Mouse (Mus musculus) MN1 (cell line): ENCODE results near the gene Eda.

ENCODE experiments used
- DNase-seq: peaks from one replicate; pipeline ENCODE4 v3.0.0-alpha.2; 2016; ENCODE audit warnings: low spot score

Gene Eda

GRCm38 (mm10) chrX:99975250-99975984 lies at the start of gene Eda:
Gene Eda, plus strand, starts transcription at chrX:99975606.
- DNase-seq, result peak; percentile 81

- DNase-seq, result no peak
Observed at GRCm38 (mm10) chrX:99961002-99961401, 14.4 kb upstream of the Eda start.

GRCm38 (mm10) chrX:99970111-99970510 lies 5.3 kb upstream of the Eda start:
- DNase-seq, result no peak

GRCm38 (mm10) chrX:99974381-99974780 lies 1.0 kb upstream of the Eda start:
- DNase-seq, result no peak

- DNase-seq, result no peak
Observed at GRCm38 (mm10) chrX:99974803-99975202, 603 bp upstream of the Eda start.

- peak; percentile 9 for DNase-seq
Observed at GRCm38 (mm10) chrX:99975985-99976924, 849 bp downstream of the Eda start.

GRCm38 (mm10) chrX:99978354-99978753 lies 2.9 kb downstream of the Eda start:
- no peak for DNase-seq

GRCm38 (mm10) chrX:99993434-99993833 lies 18.0 kb downstream of the Eda start:
- no peak for DNase-seq

- no peak for DNase-seq
Observed at GRCm38 (mm10) chrX:99999342-99999741, 23.9 kb downstream of the Eda start.

- no peak for DNase-seq
Observed at GRCm38 (mm10) chrX:100118362-100118761, 143.0 kb downstream of the Eda start.

- DNase-seq, result no peak
Observed at GRCm38 (mm10) chrX:100195286-100195685, 219.9 kb downstream of the Eda start.

GRCm38 (mm10) chrX:100313652-100314051 lies 338.2 kb downstream of the Eda start:
- DNase-seq, result no peak

GRCm38 (mm10) chrX:100314172-100314902 lies 338.9 kb downstream of the Eda start:
- DNase-seq, result no peak

GRCm38 (mm10) chrX:100340687-100341086 lies 365.3 kb downstream of the Eda start:
- DNase-seq, result no peak

GRCm38 (mm10) chrX:100344433-100344832 lies 369.0 kb downstream of the Eda start:
- DNase-seq, result no peak

- peak; percentile 5 for DNase-seq
Observed at GRCm38 (mm10) chrX:100356974-100357373, 381.6 kb downstream of the Eda start.

- DNase-seq, result no peak
Observed at GRCm38 (mm10) chrX:100389887-100390286, 414.5 kb downstream of the Eda start.

GRCm38 (mm10) chrX:100392304-100392703 lies 416.9 kb downstream of the Eda start:
- peak; percentile 9 for DNase-seq

GRCm38 (mm10) chrX:100394223-100394861 lies 418.9 kb downstream of the Eda start:
- no peak for DNase-seq

- no peak for DNase-seq
Observed at GRCm38 (mm10) chrX:100395026-100395425, 419.6 kb downstream of the Eda start.

GRCm38 (mm10) chrX:100400900-100401299 lies 425.5 kb downstream of the Eda start:
- no peak for DNase-seq

GRCm38 (mm10) chrX:100401657-100402056 lies 426.3 kb downstream of the Eda start:
- DNase-seq, result no peak
